Mouse (Mus musculus): ENCODE data around the gene 2510039O18Rik. TPM values are rescaled to one million over a fixed set of nuclear protein-coding genes. Genes with fewer than 3 reads are reported as not detected.
A peak's percentile ranks its signal among the peaks of the same experiment; 100 is the strongest.

Gene 2510039O18Rik
- polyA plus RNA-seq (2015; fragmentation: Nextera tagmentation; extraction: Ambion mirVana): 13.4 and 13.7 TPM in 2 replicates

GRCm38 (mm10) chr4:147940576-147941044, at the start of gene 2510039O18Rik:
Gene 2510039O18Rik (plus strand): TSS chr4:147940895.
- under 1% methylated on average over 28 of the region's 35 CpGs for WGBS
- Histone ChIP-seq H3K9me3 (no peaks in the 10 kb centered on the region), H3K4me2 (replicated peaks) (peak within 1 kb of the TSS; percentile 100), H3K27ac (peak within 1 kb of the TSS; percentile 94), H3K9ac (peak within 1 kb of the TSS; percentile 90), H3K4me3 (peak within 1 kb of the TSS; percentile 96), H3K4me1 (peaks cover 57% of the 10 kb centered on the region), H3K36me3 (peaks cover 29% of the 10 kb centered on the region), H3K27me3 (no peaks in the 10 kb centered on the region)
- peak; percentile 37; the same call in 1 of the 2 replicates for ATAC-seq (ENCODE audit: low FRiP score, low read depth)

- WGBS: 94% methylated on average over 4 of the region's 4 CpGs
- H3K4me2 ChIP-seq (replicated peaks): no peak overlapping the region
- no peak overlapping the region for H3K9ac ChIP-seq
- no peaks in the 10 kb centered on the region for H3K4me1 ChIP-seq
- H3K36me3 ChIP-seq: peaks cover 98% of the 10 kb centered on the region
- H3K27me3 ChIP-seq: no peaks in the 10 kb centered on the region
- no peaks in the 10 kb centered on the region for H3K9me3 ChIP-seq
- H3K27ac ChIP-seq: no peak overlapping the region
- no peak for ATAC-seq (ENCODE audit: low FRiP score, low read depth)
- no peak overlapping the region for H3K4me3 ChIP-seq
Observed at GRCm38 (mm10) chr4:147895815-147896330, 44.8 kb upstream of the 2510039O18Rik start.

GRCm38 (mm10) chr4:147896411-147896810, 44.3 kb upstream of the 2510039O18Rik start:
- 43% methylated on average over 1 of the region's 1 CpGs for WGBS
- no peak for ATAC-seq (ENCODE audit: low FRiP score, low read depth)
- no peaks in the 10 kb centered on the region for H3K9me3 ChIP-seq
- H3K4me3 ChIP-seq: no peak overlapping the region
- H3K36me3 ChIP-seq: peaks cover 96% of the 10 kb centered on the region
- no peak overlapping the region for H3K9ac ChIP-seq
- no peaks in the 10 kb centered on the region for H3K4me1 ChIP-seq
- no peak overlapping the region for H3K27ac ChIP-seq
- H3K4me2 ChIP-seq (replicated peaks): no peak overlapping the region
- no peaks in the 10 kb centered on the region for H3K27me3 ChIP-seq

- Histone ChIP-seq H3K27ac (no peak overlapping the region), H3K36me3 (peaks cover 94% of the 10 kb centered on the region)
- 91% methylated on average over 3 of the region's 3 CpGs for WGBS
Observed at GRCm38 (mm10) chr4:147897348-147897747, 43.3 kb upstream of the 2510039O18Rik start.

GRCm38 (mm10) chr4:147900452-147900851, 40.2 kb upstream of the 2510039O18Rik start:
- H3K4me3 ChIP-seq: no peak overlapping the region
- H3K9ac ChIP-seq: no peak overlapping the region
- WGBS: 86% methylated on average over 7 of the region's 7 CpGs
- peaks cover 13% of the 10 kb centered on the region for H3K4me1 ChIP-seq
- ATAC-seq (ENCODE audit: low FRiP score, low read depth): no peak
- no peaks in the 10 kb centered on the region for H3K9me3 ChIP-seq
- H3K4me2 ChIP-seq (replicated peaks): no peak overlapping the region
- H3K36me3 ChIP-seq: peaks cover 74% of the 10 kb centered on the region
- H3K27ac ChIP-seq: no peak overlapping the region
- no peaks in the 10 kb centered on the region for H3K27me3 ChIP-seq

More at GRCm38 (mm10) chr4:147897348-147897747, 43.3 kb upstream of the 2510039O18Rik start:
- H3K9ac ChIP-seq: no peak overlapping the region
- H3K27me3 ChIP-seq: no peaks in the 10 kb centered on the region
- H3K4me3 ChIP-seq: no peak overlapping the region
- no peaks in the 10 kb centered on the region for H3K4me1 ChIP-seq
- ATAC-seq (ENCODE audit: low FRiP score, low read depth): no peak
- H3K9me3 ChIP-seq: no peaks in the 10 kb centered on the region
- no peak overlapping the region for H3K4me2 ChIP-seq (replicated peaks)

GRCm38 (mm10) chr4:147902906-147903500, 37.7 kb upstream of the 2510039O18Rik start:
- 90% methylated on average over 12 of the region's 12 CpGs for WGBS
- H3K4me2 ChIP-seq (replicated peaks): no peak overlapping the region
- ATAC-seq (ENCODE audit: low FRiP score, low read depth): no peak

GRCm38 (mm10) chr4:147903601-147904000, 37.1 kb upstream of the 2510039O18Rik start:
- Histone ChIP-seq H3K36me3 (peaks cover 43% of the 10 kb centered on the region), H3K4me2 (replicated peaks) (peak overlapping the region; percentile 70), H3K27ac (no peak overlapping the region), H3K27me3 (no peaks in the 10 kb centered on the region), H3K4me1 (peaks cover 13% of the 10 kb centered on the region), H3K4me3 (peak overlapping the region; percentile 93), H3K9me3 (no peaks in the 10 kb centered on the region), H3K9ac (peak overlapping the region; percentile 85)
- no peak for ATAC-seq (ENCODE audit: low FRiP score, low read depth)
- WGBS: 82% methylated on average over 3 of the region's 3 CpGs

More at GRCm38 (mm10) chr4:147902906-147903500, 37.7 kb upstream of the 2510039O18Rik start:
- Histone ChIP-seq H3K36me3 (peaks cover 49% of the 10 kb centered on the region), H3K27me3 (no peaks in the 10 kb centered on the region), H3K4me3 (peak overlapping the region; percentile 93), H3K4me1 (peaks cover 13% of the 10 kb centered on the region), H3K9me3 (no peaks in the 10 kb centered on the region), H3K27ac (no peak overlapping the region), H3K9ac (0 out of 2 replicates have a peak overlapping the region, but pooled peaks have one; percentile 85)

GRCm38 (mm10) chr4:147904313-147905089, 36.2 kb upstream of the 2510039O18Rik start, which contains the start of gene Mfn2:
Gene Mfn2 (minus strand): TSS chr4:147904704.
- Histone ChIP-seq H3K27me3 (no peaks in the 10 kb centered on the region), H3K36me3 (peaks cover 42% of the 10 kb centered on the region), H3K9me3 (no peaks in the 10 kb centered on the region), H3K9ac (peak within 1 kb of the TSS; percentile 85), H3K4me3 (peak within 1 kb of the TSS; percentile 93), H3K4me2 (replicated peaks) (peak within 1 kb of the TSS; percentile 70), H3K27ac (peak within 1 kb of the TSS; percentile 66; the same call in 1 of the 2 replicates), H3K4me1 (peaks cover 13% of the 10 kb centered on the region)
- ATAC-seq (ENCODE audit: low FRiP score, low read depth): peak; percentile 93
- WGBS: under 1% methylated on average over 49 of the region's 59 CpGs

- ATAC-seq (ENCODE audit: low FRiP score, low read depth): peak; percentile 12; the same call in 1 of the 2 replicates
Observed at GRCm38 (mm10) chr4:147905090-147905659, 35.5 kb upstream of the 2510039O18Rik start.

GRCm38 (mm10) chr4:147906230-147906629, 34.5 kb upstream of the 2510039O18Rik start:
- H3K4me2 ChIP-seq (replicated peaks): no peak overlapping the region
- no peak for ATAC-seq (ENCODE audit: low FRiP score, low read depth)
- WGBS: 77% methylated on average over 5 of the region's 5 CpGs

More at GRCm38 (mm10) chr4:147905090-147905659, 35.5 kb upstream of the 2510039O18Rik start:
- 1% methylated on average over 8 of the region's 8 CpGs for WGBS
- no peaks in the 10 kb centered on the region for H3K27me3 ChIP-seq
- H3K9ac ChIP-seq: peak overlapping the region; percentile 85
- H3K4me1 ChIP-seq: peaks cover 13% of the 10 kb centered on the region
- H3K4me2 ChIP-seq (replicated peaks): peak overlapping the region; percentile 70
- H3K4me3 ChIP-seq: peak overlapping the region; percentile 93
- peaks cover 42% of the 10 kb centered on the region for H3K36me3 ChIP-seq
- H3K27ac ChIP-seq: no peak overlapping the region
- no peaks in the 10 kb centered on the region for H3K9me3 ChIP-seq

GRCm38 (mm10) chr4:147909486-147909885, 31.2 kb upstream of the 2510039O18Rik start:
- no peak overlapping the region for H3K27ac ChIP-seq
- ATAC-seq (ENCODE audit: low FRiP score, low read depth): no peak
- H3K9ac ChIP-seq: no peak overlapping the region
- no peak overlapping the region for H3K4me2 ChIP-seq (replicated peaks)
- no peaks in the 10 kb centered on the region for H3K27me3 ChIP-seq
- peaks cover 4% of the 10 kb centered on the region; the same call in 1 of the 2 replicates for H3K4me1 ChIP-seq
- no peaks in the 10 kb centered on the region for H3K9me3 ChIP-seq
- peaks cover 55% of the 10 kb centered on the region for H3K36me3 ChIP-seq
- no peak overlapping the region for H3K4me3 ChIP-seq
- WGBS: 89% methylated on average over 5 of the region's 5 CpGs

More at GRCm38 (mm10) chr4:147906230-147906629, 34.5 kb upstream of the 2510039O18Rik start:
- H3K9ac ChIP-seq: no peak overlapping the region
- H3K27me3 ChIP-seq: no peaks in the 10 kb centered on the region
- H3K4me1 ChIP-seq: peaks cover 13% of the 10 kb centered on the region
- no peak overlapping the region for H3K27ac ChIP-seq
- H3K9me3 ChIP-seq: no peaks in the 10 kb centered on the region
- peaks cover 42% of the 10 kb centered on the region for H3K36me3 ChIP-seq
- no peak overlapping the region for H3K4me3 ChIP-seq

All from limb, embryonic 13.5 days (tissue).